Mouse (Mus musculus): ENCODE measurements around the gene Cadps2.

GRCm38 (mm10) chr6:23249053-23249401 lies 590.2 kb downstream of the Cadps2 start:
- no peak for TF ChIP-seq POLR2A (IDR thresholded peaks at IDR 0.05; ENCODE audit: extremely low read depth, insufficient read depth, low read length)
- TF ChIP-seq CTCF (IDR thresholded peaks at IDR 0.05; ENCODE audit: low read depth, low read length): no peak

Data from liver, adult 2 months (tissue).